Mouse (Mus musculus): ENCODE measurements around the gene Cacna1a.

Gene Cacna1a

DNA sequence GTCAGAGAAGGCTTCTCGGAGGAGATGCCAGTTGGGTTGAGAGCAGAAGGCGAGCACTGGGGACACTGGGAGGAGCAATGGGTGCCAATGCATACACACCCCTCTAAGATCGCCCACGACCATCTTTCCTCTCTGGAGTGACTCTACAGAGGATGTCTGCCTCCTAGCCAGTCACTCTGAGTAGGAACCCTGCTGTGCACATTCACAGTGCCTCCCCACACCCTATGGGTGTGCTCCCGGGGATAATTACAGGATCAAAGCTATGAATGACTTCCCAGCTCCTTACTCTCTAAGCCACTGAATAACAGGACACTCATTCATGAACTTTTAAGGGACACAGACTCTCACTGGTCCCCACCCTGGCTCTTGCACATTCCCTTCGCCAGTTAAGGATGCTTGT lies 151.1 kb downstream of the Cacna1a start:
- DNase-seq (ENCODE audit: low read depth, low spot score) = no peak

- DNase-seq (ENCODE audit: low read depth, low spot score) = no peak
These were observed 154.2 kb downstream of the Cacna1a start for GRCm38 (mm10) chr8:84542481-84542880.

GRCm38 (mm10) chr8:84545522-84545921 lies 157.3 kb downstream of the Cacna1a start:
- peak; percentile 3 for DNase-seq (ENCODE audit: low read depth, low spot score)

- DNase-seq (ENCODE audit: low read depth, low spot score) = no peak
These were observed 164.2 kb downstream of the Cacna1a start for GRCm38 (mm10) chr8:84552457-84552856.

DNA sequence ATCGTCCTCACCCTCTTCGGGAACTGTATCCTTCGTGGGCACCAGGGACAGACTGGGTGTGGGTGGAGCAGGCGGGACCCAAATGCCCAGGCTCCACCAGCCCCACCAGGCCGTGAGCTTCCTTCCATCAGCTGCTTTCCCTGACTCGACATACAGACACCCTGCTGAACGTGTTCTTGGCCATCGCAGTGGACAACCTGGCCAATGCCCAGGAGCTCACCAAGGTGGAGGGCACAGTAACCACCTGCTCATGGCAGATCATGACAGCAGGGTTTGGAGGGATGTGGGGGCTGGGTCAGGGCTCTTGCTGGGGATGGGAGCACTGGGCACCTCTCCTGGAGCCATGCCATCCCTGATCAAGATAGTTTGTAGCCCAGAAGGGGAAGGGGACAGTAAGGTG lies 164.9 kb downstream of the Cacna1a start:
- DNase-seq (ENCODE audit: low read depth, low spot score) = no peak

- DNase-seq (ENCODE audit: low read depth, low spot score) = no peak
These were observed 165.4 kb downstream of the Cacna1a start for GRCm38 (mm10) chr8:84553617-84554016.

DNA sequence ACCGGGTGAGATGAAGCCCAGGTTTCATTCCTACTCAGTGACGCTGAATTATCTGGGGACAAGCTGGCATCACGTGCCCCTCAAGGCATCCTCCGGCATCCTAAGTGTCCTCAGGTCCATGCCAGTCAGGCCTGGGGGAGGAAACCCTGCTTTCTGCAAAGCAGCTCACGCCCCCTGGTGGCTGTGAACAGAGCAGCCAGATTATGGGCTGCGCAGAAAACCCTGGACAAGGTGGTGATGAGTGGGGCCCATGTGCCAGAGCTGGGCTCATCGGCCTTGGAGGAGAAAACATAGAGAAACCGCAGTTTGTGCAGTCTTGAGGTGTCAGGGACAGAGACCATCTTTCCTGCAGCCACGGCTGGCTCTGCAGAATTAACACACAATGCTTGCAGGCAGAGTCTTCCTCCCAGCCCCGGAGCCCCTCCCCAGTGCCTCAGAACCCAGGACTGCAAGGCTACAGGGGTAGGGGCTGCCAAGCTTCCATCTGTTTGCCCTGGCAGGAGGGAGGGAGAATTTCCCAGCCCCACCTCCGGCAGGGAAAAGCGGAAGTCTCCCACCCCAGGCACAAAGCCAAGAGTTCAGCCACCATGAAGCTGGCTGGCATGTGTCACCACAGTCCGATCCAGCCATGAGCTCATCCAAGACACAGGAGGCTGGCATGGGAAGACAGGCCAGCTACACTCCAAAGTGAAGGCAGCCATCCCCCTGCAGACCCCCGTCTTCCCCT lies 166.2 kb downstream of the Cacna1a start:
- DNase-seq (ENCODE audit: low read depth, low spot score) = no peak

GRCm38 (mm10) chr8:84555269-84555668 lies 167.0 kb downstream of the Cacna1a start:
- no peak for DNase-seq (ENCODE audit: low read depth, low spot score)

DNA sequence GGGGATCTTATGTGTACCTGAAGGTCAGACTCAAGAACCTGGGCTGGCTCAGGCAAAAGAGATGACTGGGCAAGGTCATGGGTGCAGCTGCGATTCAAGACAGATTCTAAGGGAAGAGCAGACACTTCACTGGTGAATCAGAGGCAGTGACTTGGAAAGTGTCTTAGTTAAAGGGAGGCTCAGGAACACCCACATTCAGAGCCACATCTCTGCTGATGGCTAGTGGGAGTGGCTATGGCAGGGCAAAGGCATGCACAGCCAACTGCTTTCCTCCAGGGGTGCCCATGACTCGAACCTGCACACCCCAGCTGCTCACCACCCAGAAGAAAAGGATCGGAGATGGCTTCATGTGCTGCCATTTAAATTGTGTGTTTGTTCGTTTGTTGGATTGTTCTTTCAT lies 169.7 kb downstream of the Cacna1a start:
- DNase-seq (ENCODE audit: low read depth, low spot score) = no peak

- DNase-seq (ENCODE audit: low read depth, low spot score) = no peak
These were observed 170.9 kb downstream of the Cacna1a start for GRCm38 (mm10) chr8:84559121-84559604.

DNA sequence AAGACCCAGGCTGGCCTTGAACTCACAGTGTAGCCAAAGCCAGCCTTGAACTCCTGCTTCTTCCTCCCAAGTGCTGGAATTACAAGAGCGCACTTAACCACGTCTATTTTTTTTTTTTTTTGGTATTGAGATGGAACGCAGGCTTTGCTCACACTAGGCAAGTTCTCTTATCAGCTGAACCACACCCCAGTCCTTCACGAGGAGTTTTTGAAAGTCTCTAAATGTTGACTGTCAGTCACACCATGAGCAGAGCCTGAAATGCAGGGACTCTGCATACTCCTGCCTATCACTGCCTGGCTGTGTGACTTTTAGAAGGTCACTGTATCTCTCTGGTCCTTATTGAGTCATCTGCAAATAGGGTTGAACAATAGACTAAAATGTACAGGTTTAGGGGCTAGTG lies 173.5 kb downstream of the Cacna1a start:
- no peak for DNase-seq (ENCODE audit: low read depth, low spot score)

- DNase-seq (ENCODE audit: low read depth, low spot score) = no peak
These were observed 175.8 kb downstream of the Cacna1a start for GRCm38 (mm10) chr8:84564042-84564441.

DNA sequence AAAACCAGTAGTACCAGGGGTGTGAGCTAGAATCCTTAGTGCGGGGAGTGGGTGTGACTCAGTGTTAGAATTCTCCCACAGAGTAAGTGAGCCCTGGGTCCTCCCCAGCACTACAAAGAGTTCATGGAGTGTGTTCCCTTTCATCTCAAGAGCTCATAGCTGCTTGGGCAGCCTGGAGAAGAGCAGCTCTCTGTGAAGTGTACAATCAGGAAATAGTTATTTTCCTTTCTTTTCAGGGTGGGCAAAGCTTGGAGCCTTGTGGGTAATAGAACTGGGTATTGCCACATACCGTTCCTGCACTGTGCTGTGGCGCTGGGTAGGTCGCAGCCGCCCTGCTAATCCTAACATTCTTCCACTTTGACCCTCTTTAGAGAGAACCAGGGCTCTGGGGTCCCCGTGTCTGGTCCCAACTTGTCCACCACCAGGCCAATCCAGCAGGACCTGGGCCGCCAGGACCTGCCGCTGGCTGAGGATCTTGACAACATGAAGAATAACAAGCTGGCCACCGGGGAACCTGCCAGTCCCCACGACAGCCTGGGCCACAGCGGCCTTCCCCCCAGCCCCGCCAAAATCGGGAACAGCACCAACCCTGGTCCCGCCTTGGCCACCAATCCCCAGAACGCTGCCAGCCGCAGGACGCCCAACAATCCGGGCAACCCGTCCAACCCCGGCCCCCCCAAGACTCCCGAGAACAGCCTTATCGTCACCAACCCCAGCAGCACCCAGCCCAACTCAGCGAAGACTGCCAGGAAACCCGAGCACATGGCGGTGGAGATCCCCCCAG lies 177.5 kb downstream of the Cacna1a start:
- no peak for DNase-seq (ENCODE audit: low read depth, low spot score)

GRCm38 (mm10) chr8:84566816-84567413 lies 178.7 kb downstream of the Cacna1a start:
- DNase-seq (ENCODE audit: low read depth, low spot score) = no peak

- no peak for DNase-seq (ENCODE audit: low read depth, low spot score)
These were observed 179.3 kb downstream of the Cacna1a start for GRCm38 (mm10) chr8:84567541-84567940.

- no peak for DNase-seq (ENCODE audit: low read depth, low spot score)
These were observed 180.5 kb downstream of the Cacna1a start for GRCm38 (mm10) chr8:84568737-84569136.

- DNase-seq (ENCODE audit: low read depth, low spot score) = no peak
These were observed 181.9 kb downstream of the Cacna1a start for GRCm38 (mm10) chr8:84569921-84570673.

DNA sequence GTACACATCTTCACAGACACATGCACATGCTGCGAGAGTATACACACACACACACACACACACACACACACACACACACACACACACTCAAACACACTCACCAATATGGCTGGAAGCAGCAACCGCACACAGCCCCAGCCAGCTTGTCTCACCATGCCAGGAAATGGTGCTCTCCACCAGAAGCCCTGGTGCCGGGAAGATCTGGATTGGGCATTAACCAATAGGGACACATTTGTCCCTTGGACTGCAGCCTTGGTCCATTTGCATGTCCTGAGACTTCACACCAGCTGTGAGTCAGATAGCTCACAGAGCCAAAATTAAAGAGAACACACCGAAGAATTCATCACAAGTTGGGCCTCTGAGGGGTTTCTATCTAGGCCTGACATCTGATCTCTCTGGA lies 189.2 kb downstream of the Cacna1a start:
- DNase-seq (ENCODE audit: low read depth, low spot score) = no peak

DNA sequence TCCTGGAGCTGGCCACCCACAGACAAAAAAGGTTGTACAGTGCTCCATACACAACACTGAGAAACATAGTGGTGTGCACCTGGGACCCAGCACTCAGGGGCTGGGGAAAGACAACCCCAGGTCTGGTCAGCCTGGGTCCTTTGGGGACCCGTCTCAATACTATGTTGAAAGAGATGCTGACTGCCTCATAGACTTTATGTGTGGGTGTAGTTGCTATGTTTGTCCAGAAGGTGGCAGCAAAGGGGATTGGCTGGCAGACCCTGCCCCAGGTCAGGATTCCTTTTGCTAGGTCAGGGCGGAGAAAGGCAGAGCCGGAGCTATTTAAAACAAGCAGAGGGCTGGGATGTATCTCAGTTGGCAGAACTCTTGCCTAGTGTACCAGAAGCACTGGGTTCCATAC lies 191.4 kb downstream of the Cacna1a start:
- DNase-seq (ENCODE audit: low read depth, low spot score) = no peak

- no peak for DNase-seq (ENCODE audit: low read depth, low spot score)
These were observed 197.1 kb downstream of the Cacna1a start for GRCm38 (mm10) chr8:84585311-84585710.

DNA sequence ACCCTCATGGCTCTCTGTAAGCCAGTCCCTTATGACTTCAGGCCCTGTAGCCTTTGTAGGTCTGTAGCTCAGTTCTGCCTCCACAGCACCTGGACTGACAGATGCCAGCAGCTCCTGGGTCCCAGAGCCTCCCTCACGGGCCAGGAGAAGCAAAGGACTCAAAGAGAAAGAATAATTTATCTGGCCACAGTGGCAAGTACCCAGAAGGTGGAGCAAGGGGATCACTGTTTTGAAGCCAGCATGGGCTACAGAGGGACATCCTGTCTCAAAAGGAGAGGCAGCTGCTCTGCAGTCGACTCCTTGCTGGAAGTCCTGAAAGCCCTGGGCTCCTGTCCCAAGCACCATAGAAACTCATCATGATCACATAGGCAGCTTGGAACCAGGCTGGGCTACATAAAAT lies 198.0 kb downstream of the Cacna1a start:
- DNase-seq (ENCODE audit: low read depth, low spot score) = no peak

- DNase-seq (ENCODE audit: low read depth, low spot score) = no peak
These were observed 200.3 kb downstream of the Cacna1a start for GRCm38 (mm10) chr8:84588498-84588897.
